Mouse (Mus musculus) megakaryocyte, embryonic 14.5 days (primary cell): ENCODE measurements around the gene Fos.

ENCODE experiments used
- FLI1 ChIP-seq: IDR thresholded peaks from 2 replicates; pipeline ENCODE4 v1.6.1; 2012; ENCODE audit warnings: low read length, inconsistent platforms, mixed read lengths
- GATA1 ChIP-seq: IDR thresholded peaks from 3 replicates; pipeline ENCODE4 v1.6.1; 2012; ENCODE audit warnings: mixed read lengths, low read length, inconsistent platforms, borderline replicate concordance

DNA sequence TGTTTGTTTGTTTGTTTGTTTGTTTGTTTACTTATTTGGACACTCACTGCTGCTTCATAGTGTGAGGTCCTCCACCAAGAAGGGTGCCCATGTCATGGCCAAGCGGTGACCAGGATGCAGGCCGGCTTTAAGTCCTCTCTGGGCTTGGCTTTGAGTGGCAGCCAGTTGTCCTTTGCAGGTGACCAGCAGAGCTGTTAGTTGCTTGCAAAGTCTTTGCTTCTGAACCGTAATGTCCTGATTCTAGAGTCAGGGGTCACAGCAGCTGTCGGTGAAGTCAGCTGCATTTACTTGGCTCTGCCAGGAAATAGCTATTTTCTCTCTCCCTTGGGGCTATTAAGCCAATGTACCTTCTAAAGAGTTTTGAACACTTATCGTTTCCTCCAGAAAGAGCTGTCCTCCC is 41.3 kb downstream of the Fos start:
- TF ChIP-seq GATA1 (no peak), FLI1 (no peak)
